Mouse (Mus musculus): ENCODE measurements around the gene Arpc1a. TPM values are rescaled to one million over a fixed set of nuclear protein-coding genes. Genes with fewer than 3 reads are reported as not detected.

Arpc1a gene
- total and polyA plus RNA-seq, 3 experiments: 85.8 to 306 (median 187) TPM

DNA sequence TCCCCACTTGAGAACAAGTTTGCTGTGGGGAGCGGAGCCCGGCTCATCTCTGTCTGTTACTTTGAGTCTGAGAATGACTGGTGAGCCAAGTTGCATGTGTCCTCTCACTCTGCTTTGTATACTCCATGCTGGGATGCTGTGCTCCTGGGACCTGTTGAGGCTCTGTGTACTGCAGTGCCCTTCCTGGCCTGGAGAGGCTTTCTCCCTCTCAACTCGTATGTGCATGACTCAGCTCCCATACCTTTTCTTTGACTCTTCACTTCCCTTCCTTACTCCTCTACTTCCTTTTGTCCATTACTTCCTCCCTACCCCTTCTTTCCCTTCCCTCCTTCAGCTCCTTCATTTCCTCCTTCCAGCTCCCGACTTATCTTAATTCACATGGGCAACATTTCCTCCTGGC is 12.6 kb downstream of the Arpc1a start:
- Histone ChIP-seq H3K4me1 (ENCODE audit: control insufficient read depth in 1 of 2, insufficient read depth in 2 of 2, low read length in 2 of 2) (peaks cover 13 to 30% of the 10 kb centered on the region in 2 experiments), H3K27me3 (ENCODE audit: control insufficient read depth in 1 of 2, insufficient read depth in 2 of 2, low read length in 2 of 2) (no peaks in the 10 kb centered on the region), H3K4me3 (ENCODE audit: control insufficient read depth in 1 of 2, insufficient read depth in 1 of 2, low read depth in 2 of 2, low read length in 2 of 2) (no peak overlapping the region), H3K9me3 (replicated peaks; ENCODE audit: insufficient read depth, low read length) (no peaks in the 10 kb centered on the region), H3K9ac (ENCODE audit: control insufficient read depth, low read depth, low read length, poor library complexity, severe bottlenecking) (no peak overlapping the region), H3K79me2 (ENCODE audit: control insufficient read depth, insufficient read depth, low read length, poor library complexity) (peaks cover 1% of the 10 kb centered on the region; the same call in 1 of the 2 replicates), H3K27ac (ENCODE audit: control insufficient read depth, low read depth, low read length) (peak overlapping the region; percentile 6; the same call in 1 of the 2 replicates), H3K36me3 (ENCODE audit: control insufficient read depth in 1 of 2, insufficient read depth in 2 of 2, low read length in 2 of 2) (peaks cover 33 to 44% of the 10 kb centered on the region in 2 experiments)
- no peak for DNase-seq (ENCODE audit: low read depth, low spot score)
- TF ChIP-seq TAL1 (IDR thresholded peaks at IDR 0.05; ENCODE audit: low read length): no peak
- no peak for TF ChIP-seq SMC3 (IDR thresholded peaks at IDR 0.05; ENCODE audit: low read depth, low read length)
- TF ChIP-seq JUND (IDR thresholded peaks at IDR 0.05; ENCODE audit: low read depth, low read length): no peak
- no peak for TF ChIP-seq MEF2A (IDR thresholded peaks at IDR 0.05; ENCODE audit: extremely low read depth, insufficient replicate concordance, low read depth, low read length, poor library complexity, severe bottlenecking)
- no peak for TF ChIP-seq ZC3H11A (IDR thresholded peaks at IDR 0.05; ENCODE audit: low read depth, low read length)
- no peak for TF ChIP-seq POLR2A (IDR thresholded peaks at IDR 0.05; ENCODE audit: control insufficient read depth in 1 of 2, insufficient read depth in 1 of 2, low read depth in 1 of 2, low read length in 2 of 2, poor library complexity in 1 of 2)
- no peak for TF ChIP-seq RAD21 (IDR thresholded peaks at IDR 0.05; ENCODE audit: low read depth, low read length)
- no peak for TF ChIP-seq MXI1 (IDR thresholded peaks at IDR 0.05; ENCODE audit: low read depth, low read length)
- no peak for TF ChIP-seq GABPA (IDR thresholded peaks at IDR 0.05; ENCODE audit: low read depth, low read length)
- TF ChIP-seq HCFC1 (IDR thresholded peaks at IDR 0.05; ENCODE audit: low read depth, low read length): no peak
- no peak for TF ChIP-seq E2F4 (IDR thresholded peaks at IDR 0.05; ENCODE audit: borderline replicate concordance, low read depth, low read length)
- no peak for TF ChIP-seq SIN3A (IDR thresholded peaks at IDR 0.05; ENCODE audit: low read length)
- no peak for TF ChIP-seq MYC (IDR thresholded peaks at IDR 0.05; ENCODE audit: low read depth, low read length)
- no peak for TF ChIP-seq MAFK (IDR thresholded peaks at IDR 0.05; ENCODE audit: borderline replicate concordance, low read depth, low read length)
- no peak for TF ChIP-seq MAZ (IDR thresholded peaks at IDR 0.05; ENCODE audit: low read depth, low read length)
- TF ChIP-seq POLR2AphosphoS5 (IDR thresholded peaks at IDR 0.05; ENCODE audit: borderline replicate concordance, low read depth, low read length): no peak
- TF ChIP-seq USF2 (IDR thresholded peaks at IDR 0.05; ENCODE audit: borderline replicate concordance in 1 of 2, insufficient read depth in 1 of 2, low read depth in 1 of 2, low read length in 2 of 2): no peak
- TF ChIP-seq MYB (IDR thresholded peaks at IDR 0.05; ENCODE audit: low read depth, low read length): no peak
- no peak for TF ChIP-seq ELF1 (IDR thresholded peaks at IDR 0.05; ENCODE audit: low read depth, low read length)
- TF ChIP-seq CHD2 (IDR thresholded peaks at IDR 0.05; ENCODE audit: low read length): no peak

GRCm38 (mm10) chr5:145098340-145098821 is 14.8 kb downstream of the Arpc1a start:
- Histone ChIP-seq H3K27me3 (ENCODE audit: control insufficient read depth in 1 of 2, insufficient read depth in 2 of 2, low read length in 2 of 2) (no peaks in the 10 kb centered on the region), H3K9me3 (replicated peaks; ENCODE audit: insufficient read depth, low read length) (no peaks in the 10 kb centered on the region), H3K79me2 (ENCODE audit: control insufficient read depth, insufficient read depth, low read length, poor library complexity) (no peaks in the 10 kb centered on the region), H3K36me3 (ENCODE audit: control insufficient read depth in 1 of 2, insufficient read depth in 2 of 2, low read length in 2 of 2) (peaks cover 23 to 52% of the 10 kb centered on the region in 2 experiments), H3K9ac (ENCODE audit: control insufficient read depth, low read depth, low read length, poor library complexity, severe bottlenecking) (no peak overlapping the region), H3K4me1 (ENCODE audit: control insufficient read depth in 1 of 2, insufficient read depth in 2 of 2, low read length in 2 of 2) (peaks cover 17 to 36% of the 10 kb centered on the region in 2 experiments), H3K4me3 (ENCODE audit: control insufficient read depth in 1 of 2, insufficient read depth in 1 of 2, low read depth in 2 of 2, low read length in 2 of 2) (no peak overlapping the region), H3K27ac (ENCODE audit: control insufficient read depth, low read depth, low read length) (peak overlapping the region; percentile 75)
- peak; percentile 96 for DNase-seq (ENCODE audit: low read depth, low spot score)
- TF ChIP-seq RCOR1 (IDR thresholded peaks at IDR 0.05; ENCODE audit: low read depth, low read length) (peak; percentile 86), MAZ (IDR thresholded peaks at IDR 0.05; ENCODE audit: low read depth, low read length) (0 out of 2 replicates have a peak, but pooled peaks have one; percentile 17), ETS1 (IDR thresholded peaks at IDR 0.05; ENCODE audit: low read depth, low read length) (peak; percentile 93), SMC3 (IDR thresholded peaks at IDR 0.05; ENCODE audit: low read depth, low read length) (no peak), BHLHE40 (IDR thresholded peaks at IDR 0.05; ENCODE audit: borderline replicate concordance, low read depth, low read length) (no peak), GATA1 (IDR thresholded peaks at IDR 0.05; ENCODE audit: low read depth, low read length) (peak; percentile 95), TCF12 (IDR thresholded peaks at IDR 0.05; ENCODE audit: low read depth, low read length) (peak; percentile 89), EP300 (IDR thresholded peaks at IDR 0.05; ENCODE audit: low read depth in 1 of 2, low read length in 2 of 2) (peak; percentile 94 to 97), CTCF (IDR thresholded peaks at IDR 0.05 in 2 of 3, conservative IDR thresholded peaks at IDR 0.05 in 1 of 3; ENCODE audit: control insufficient read depth in 1 of 3, insufficient read depth in 1 of 3, low read depth in 2 of 3, low read length in 3 of 3, poor library complexity in 1 of 3, severe bottlenecking in 1 of 3) (peak in 1 of 3 experiments; percentile 36; a peak in 3 of 6 replicates), ZKSCAN1 (IDR thresholded peaks at IDR 0.05; ENCODE audit: low read depth, low read length) (no peak), POLR2A (IDR thresholded peaks at IDR 0.05; ENCODE audit: control insufficient read depth in 1 of 2, insufficient read depth in 1 of 2, low read depth in 1 of 2, low read length in 2 of 2, poor library complexity in 1 of 2) (peak in 1 of 2 experiments; percentile 64; a peak in 2 of 4 replicates), HCFC1 (IDR thresholded peaks at IDR 0.05; ENCODE audit: low read depth, low read length) (no peak), MYB (IDR thresholded peaks at IDR 0.05; ENCODE audit: low read depth, low read length) (peak; percentile 87), CHD2 (IDR thresholded peaks at IDR 0.05; ENCODE audit: low read length) (no peak), MAFK (IDR thresholded peaks at IDR 0.05; ENCODE audit: borderline replicate concordance, low read depth, low read length) (peak; percentile 76), TBP (IDR thresholded peaks at IDR 0.05; ENCODE audit: low read depth, low read length) (peak; percentile 99), MYC (IDR thresholded peaks at IDR 0.05; ENCODE audit: low read depth, low read length) (peak; percentile 63), MXI1 (IDR thresholded peaks at IDR 0.05; ENCODE audit: low read depth, low read length) (peak; percentile 63; the same call in 1 of the 2 replicates)
